Mouse (Mus musculus): Measurements from ENCODE around the gene Clptm1. TPM values are rescaled to one million over a fixed set of nuclear protein-coding genes. Genes with fewer than 3 reads are reported as not detected.

The Clptm1 gene
- polyA plus RNA-seq, 1 experiment from 2014 or later: 70.6 TPM

DNA sequence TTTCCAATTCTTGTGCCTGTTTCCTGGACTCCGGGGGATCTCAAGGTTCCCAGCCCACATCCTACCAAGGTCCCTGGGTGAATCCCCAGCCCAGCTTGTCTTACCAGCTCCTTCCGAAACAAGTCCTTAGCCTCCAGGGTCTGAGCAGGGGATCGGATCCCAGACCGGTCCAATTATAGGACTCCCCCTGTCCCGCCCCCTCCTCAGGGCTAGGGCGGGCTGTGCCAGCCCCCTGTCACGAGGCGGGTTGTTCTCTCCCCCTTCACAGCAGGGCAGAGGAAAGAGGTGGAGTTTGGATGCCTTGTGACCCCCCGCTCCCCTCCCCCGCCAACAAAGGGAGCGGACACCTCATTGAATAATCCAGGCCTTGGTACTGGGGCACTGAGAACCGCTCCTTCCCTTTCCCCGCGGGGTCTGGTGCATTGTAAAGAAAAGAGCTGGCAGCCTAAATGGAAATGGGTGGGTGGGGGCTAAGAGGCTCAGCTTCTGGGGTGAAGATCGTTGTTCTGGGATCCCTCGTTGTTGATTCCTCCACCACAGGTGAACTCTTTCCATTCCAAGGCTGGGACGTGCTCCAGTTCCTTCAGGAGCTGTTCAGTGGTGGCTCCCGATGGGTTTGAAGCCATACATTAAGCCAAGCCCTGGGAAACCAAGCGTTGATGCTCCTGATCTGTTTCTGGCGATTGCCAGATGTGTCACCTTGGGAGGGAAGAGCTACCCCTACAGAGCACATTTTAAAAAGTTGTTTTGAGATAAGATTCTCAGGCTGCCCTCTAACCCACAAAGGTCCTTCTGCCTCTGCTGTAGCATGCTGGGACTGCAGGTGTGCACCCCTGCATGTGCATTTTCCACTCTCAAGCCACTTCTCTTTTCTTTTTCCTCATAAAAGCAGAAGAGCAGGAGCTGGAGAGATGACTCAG, 34.3 kb upstream of the Clptm1 start, which contains the start of gene Apoe:
Gene Apoe, minus strand, starts transcription at position 282 of the 920 bp plus-strand sequence.
- peak within 1 kb of the TSS; percentile 30 for H3K4me3 ChIP-seq (ENCODE audit: low read depth, low read length)
- H3K4me2 ChIP-seq (replicated peaks; ENCODE audit: low read depth): peak within 1 kb of the TSS; percentile 53
- TF ChIP-seq CTCF (IDR thresholded peaks at IDR 0.05; ENCODE audit: low read depth): peak; percentile 22; the same call in 1 of the 2 replicates
- peaks cover 21% of the 10 kb centered on the region; the same call in 1 of the 2 replicates for H3K36me3 ChIP-seq (ENCODE audit: control insufficient read depth, insufficient read depth)
- H3K27me3 ChIP-seq (replicated peaks; ENCODE audit: control insufficient read depth, insufficient read depth, low read length): no peaks in the 10 kb centered on the region
- no peaks in the 10 kb centered on the region for H3K9me3 ChIP-seq (ENCODE audit: control insufficient read depth)
- H3K27ac ChIP-seq (ENCODE audit: low read depth, low read length): peak within 1 kb of the TSS; percentile 83; the same call in 1 of the 2 replicates
- peaks cover 10% of the 10 kb centered on the region for H3K4me1 ChIP-seq (replicated peaks; ENCODE audit: control insufficient read depth, insufficient read depth, low read length)
- peak within 1 kb of the TSS; percentile 38; the same call in 1 of the 2 replicates for H3K9ac ChIP-seq (ENCODE audit: low read depth, low read length)
- WGBS: 17% methylated on average over 20 of the region's 20 CpGs
- ATAC-seq: no peak

DNA sequence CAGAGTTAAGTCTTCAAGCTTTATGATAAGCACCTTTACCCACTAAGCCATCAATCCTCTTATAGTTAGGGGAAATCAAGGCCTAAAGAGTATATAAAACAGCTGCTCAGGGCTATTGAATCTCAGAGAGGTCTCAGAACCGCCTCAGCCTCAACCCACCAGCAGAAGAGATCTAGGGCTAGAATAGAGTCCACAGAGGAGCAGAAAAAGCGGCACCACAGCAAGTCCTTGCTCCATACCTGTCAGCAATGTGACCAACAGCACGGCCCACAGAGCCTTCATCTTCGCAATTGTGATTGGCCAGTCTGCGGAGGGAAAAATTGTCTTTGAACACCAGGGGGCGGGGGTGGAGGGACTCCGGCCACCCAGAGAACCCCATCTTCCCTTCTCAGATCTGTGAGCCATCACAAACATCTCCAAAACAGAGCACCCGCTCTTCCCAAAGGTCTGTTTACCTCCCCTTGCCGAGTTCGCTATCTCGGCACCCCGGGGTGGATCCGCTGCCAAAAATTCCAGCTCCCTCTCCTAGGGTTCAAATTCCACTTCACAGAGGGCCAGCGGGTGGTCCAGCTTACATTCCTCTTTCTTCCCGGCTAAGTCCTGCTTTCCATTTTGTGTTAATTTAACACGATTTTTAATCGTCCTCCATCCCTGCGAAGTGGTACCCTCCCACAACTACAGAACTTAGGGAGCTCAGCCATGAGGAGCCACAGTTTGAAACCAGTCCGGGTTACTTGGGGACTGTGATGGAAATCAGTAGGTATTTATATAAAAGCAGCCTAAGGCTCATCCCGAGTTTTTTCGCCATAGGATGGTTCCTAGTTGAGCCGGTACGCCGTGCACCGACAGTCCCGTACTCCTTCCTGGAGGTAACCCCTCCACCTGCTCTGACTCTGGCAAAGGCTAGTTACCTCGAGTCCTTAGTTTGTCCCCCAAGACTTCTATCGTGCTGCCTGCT, 33.4 kb upstream of the Clptm1 start:
- no peak for ATAC-seq
- peak overlapping the region; percentile 30 for H3K4me3 ChIP-seq (ENCODE audit: low read depth, low read length)
- TF ChIP-seq CTCF (IDR thresholded peaks at IDR 0.05; ENCODE audit: low read depth): peak; percentile 57
- no peak overlapping the region for H3K27ac ChIP-seq (ENCODE audit: low read depth, low read length)
- no peaks in the 10 kb centered on the region for H3K27me3 ChIP-seq (replicated peaks; ENCODE audit: control insufficient read depth, insufficient read depth, low read length)
- peak overlapping the region; percentile 38; the same call in 1 of the 2 replicates for H3K9ac ChIP-seq (ENCODE audit: low read depth, low read length)
- no peaks in the 10 kb centered on the region for H3K9me3 ChIP-seq (ENCODE audit: control insufficient read depth)
- WGBS: 11% methylated on average over 28 of the region's 28 CpGs
- peaks cover 17% of the 10 kb centered on the region; the same call in 1 of the 2 replicates for H3K36me3 ChIP-seq (ENCODE audit: control insufficient read depth, insufficient read depth)
- H3K4me2 ChIP-seq (replicated peaks; ENCODE audit: low read depth): peak overlapping the region; percentile 53
- peaks cover 17% of the 10 kb centered on the region for H3K4me1 ChIP-seq (replicated peaks; ENCODE audit: control insufficient read depth, insufficient read depth, low read length)

GRCm38 (mm10) chr7:19696336-19696873, 31.6 kb upstream of the Clptm1 start:
- Histone ChIP-seq H3K4me3 (ENCODE audit: low read depth, low read length) (no peak overlapping the region), H3K27me3 (replicated peaks; ENCODE audit: control insufficient read depth, insufficient read depth, low read length) (no peaks in the 10 kb centered on the region), H3K27ac (ENCODE audit: low read depth, low read length) (no peak overlapping the region), H3K9me3 (ENCODE audit: control insufficient read depth) (no peaks in the 10 kb centered on the region), H3K9ac (ENCODE audit: low read depth, low read length) (no peak overlapping the region), H3K36me3 (ENCODE audit: control insufficient read depth, insufficient read depth) (0 out of 2 replicates have a peak, but pooled peaks cover 1% of the 10 kb centered on the region), H3K4me1 (replicated peaks; ENCODE audit: control insufficient read depth, insufficient read depth, low read length) (peaks cover 25% of the 10 kb centered on the region), H3K4me2 (replicated peaks; ENCODE audit: low read depth) (no peak overlapping the region)
- no peak for TF ChIP-seq CTCF (IDR thresholded peaks at IDR 0.05; ENCODE audit: low read depth)
- WGBS: 97% methylated on average over 34 of the region's 34 CpGs
- no peak for ATAC-seq

- H3K4me2 ChIP-seq (replicated peaks; ENCODE audit: low read depth): no peak overlapping the region
- H3K27ac ChIP-seq (ENCODE audit: low read depth, low read length): no peak overlapping the region
- no peaks in the 10 kb centered on the region for H3K9me3 ChIP-seq (ENCODE audit: control insufficient read depth)
- H3K27me3 ChIP-seq (replicated peaks; ENCODE audit: control insufficient read depth, insufficient read depth, low read length): no peaks in the 10 kb centered on the region
- 79% methylated on average over 6 of the region's 6 CpGs for WGBS
- H3K36me3 ChIP-seq (ENCODE audit: control insufficient read depth, insufficient read depth): no peaks in the 10 kb centered on the region
- TF ChIP-seq CTCF (IDR thresholded peaks at IDR 0.05; ENCODE audit: low read depth): no peak
- H3K4me3 ChIP-seq (ENCODE audit: low read depth, low read length): no peak overlapping the region
- peaks cover 25% of the 10 kb centered on the region for H3K4me1 ChIP-seq (replicated peaks; ENCODE audit: control insufficient read depth, insufficient read depth, low read length)
- H3K9ac ChIP-seq (ENCODE audit: low read depth, low read length): no peak overlapping the region
- ATAC-seq: no peak
Observed at GRCm38 (mm10) chr7:19695881-19696280, 31.0 kb upstream of the Clptm1 start.

GRCm38 (mm10) chr7:19695213-19695594, 30.4 kb upstream of the Clptm1 start:
- ATAC-seq: no peak
- no peak overlapping the region for H3K4me3 ChIP-seq (ENCODE audit: low read depth, low read length)
- no peak overlapping the region for H3K9ac ChIP-seq (ENCODE audit: low read depth, low read length)
- 0 out of 2 replicates have a peak overlapping the region, but pooled peaks have one; percentile 5 for H3K27ac ChIP-seq (ENCODE audit: low read depth, low read length)
- no peak overlapping the region for H3K4me2 ChIP-seq (replicated peaks; ENCODE audit: low read depth)
- WGBS: 19% methylated on average over 8 of the region's 8 CpGs
- H3K27me3 ChIP-seq (replicated peaks; ENCODE audit: control insufficient read depth, insufficient read depth, low read length): no peaks in the 10 kb centered on the region
- H3K4me1 ChIP-seq (replicated peaks; ENCODE audit: control insufficient read depth, insufficient read depth, low read length): peaks cover 22% of the 10 kb centered on the region
- no peak for TF ChIP-seq CTCF (IDR thresholded peaks at IDR 0.05; ENCODE audit: low read depth)
- H3K9me3 ChIP-seq (ENCODE audit: control insufficient read depth): no peaks in the 10 kb centered on the region
- no peaks in the 10 kb centered on the region for H3K36me3 ChIP-seq (ENCODE audit: control insufficient read depth, insufficient read depth)

Measured in intestine, postnatal 0 days (tissue).